ENCODE assay signal across 9 mouse cellular contexts in genomic region chr6:112494620-112495081, GRCm38 (mm10). TPM values are rescaled to one million over a fixed set of nuclear protein-coding genes. Genes with fewer than 3 reads are reported as not detected.
A peak's percentile ranks its signal among the peaks of the same experiment; 100 is the strongest.
DNase-seq lines count a peak whose midpoint lies in the region; ATAC-seq lines count a peak whose summit lies in the region.
"Had no signal": no experiment of that assay in that cellular context is flagged by ENCODE, and none has a peak within 500 bp of the region (broad histone marks: within the 10 kb centered on the region; RNA-seq: fewer than 3 reads in every experiment).

No protein-coding gene starts in this region.

- H3K4me2 ChIP-seq in hindbrain, embryonic 14.5 days (replicated peaks): no peak overlapping the region

- intact Hi-C loops in left cerebral cortex, postnatal 4 days (cut with DNase I): loop anchor here (5.0 kb wide), 1 partner anchor 198 kb away; no protein-coding TSS in a partner anchor

- WGBS in embryonic facial prominence, embryonic 10.5 days: 63% methylated on average over 10 of the region's 10 CpGs
- WGBS in hindbrain, embryonic 14.5 days: 57% methylated on average over 10 of the region's 10 CpGs

- no peaks in the 10 kb centered on the region for H3K36me3 ChIP-seq in embryonic facial prominence, embryonic 10.5 days (replicated peaks)
- H3K36me3 ChIP-seq in hindbrain, embryonic 14.5 days (replicated peaks; ENCODE audit: control insufficient read depth, insufficient read depth): no peaks in the 10 kb centered on the region

- peaks cover 32% of the 10 kb centered on the region for H3K4me1 ChIP-seq in embryonic facial prominence, embryonic 10.5 days
- peaks cover 11% of the 10 kb centered on the region; the same call in 1 of the 2 replicates for H3K4me1 ChIP-seq in hindbrain, embryonic 14.5 days (replicated peaks; ENCODE audit: control insufficient read depth, insufficient read depth, low read length)

- peaks cover 31% of the 10 kb centered on the region for H3K27me3 ChIP-seq in embryonic facial prominence, embryonic 10.5 days (replicated peaks; ENCODE audit: low read depth, poor library complexity, severe bottlenecking)
- H3K27me3 ChIP-seq in hindbrain, embryonic 14.5 days (ENCODE audit: control insufficient read depth, insufficient read depth, low read length): peaks cover 20% of the 10 kb centered on the region

- H3K9ac ChIP-seq in hindbrain, embryonic 14.5 days: no peak overlapping the region

- no peaks in the 10 kb centered on the region for H3K9me3 ChIP-seq in embryonic facial prominence, embryonic 10.5 days
- no peaks in the 10 kb centered on the region for H3K9me3 ChIP-seq in hindbrain, embryonic 14.5 days (ENCODE audit: control insufficient read depth, low read length)
- H3K9me3 ChIP-seq: megakaryocyte, embryonic 14.5 days had no signal

- no peak for ATAC-seq in hindbrain, embryonic 14.5 days (ENCODE audit: low FRiP score)

- H3K4me3 ChIP-seq in embryonic facial prominence, embryonic 10.5 days: no peak overlapping the region
- H3K4me3 ChIP-seq in hindbrain, embryonic 14.5 days (replicated peaks; ENCODE audit: low read length): no peak overlapping the region
- H3K4me3 ChIP-seq: megakaryocyte, embryonic 14.5 days had no signal

- DNase-seq in left cerebral cortex, postnatal 4 days: peak; percentile 38
- DNase-seq in left cerebral cortex, adult 11 months (ENCODE audit: low spot score): no peak
- peak; percentile 81 for DNase-seq in adrenal gland, postnatal 14 days
- peak; percentile 33 for DNase-seq in embryonic facial prominence, embryonic 10.5 days (ENCODE audit: low spot score)
- peak; percentile 65 to 75 for DNase-seq in kidney, postnatal 4 days
- no peak for DNase-seq in right cerebral cortex, postnatal 4 days
- DNase-seq in hindbrain, embryonic 14.5 days (ENCODE audit: low spot score): no peak
- DNase-seq: spleen, adult 18-20 months had no signal

- no peak overlapping the region; the same call in 1 of the 2 replicates for H3K27ac ChIP-seq in embryonic facial prominence, embryonic 10.5 days (replicated peaks)
- H3K27ac ChIP-seq in hindbrain, embryonic 14.5 days: no peak overlapping the region

RNA-seq across cellular contexts. Expression of gene Oxtr, which starts 4.9 kb away (rescaled TPM):
- total RNA-seq in left cerebral cortex, postnatal 4 days (2021): 1 to 10 TPM; 4.8 to 6.2 TPM
- 63.3 and 80.2 TPM in 2 replicates for total RNA-seq in adrenal gland, postnatal 14 days (2021)
- 0.03 and 0.06 TPM in 2 replicates for polyA plus RNA-seq in embryonic facial prominence, embryonic 10.5 days (2016; fragmentation: Nextera tagmentation; extraction: Ambion mirVana)
- polyA plus RNA-seq in hindbrain, embryonic 14.5 days (2014; fragmentation: Nextera tagmentation; extraction: Ambion mirVana): 1.6 and 1.9 TPM in 2 replicates

RNA-seq across cellular contexts. Expression of gene Cav3, which starts 35.3 kb away (rescaled TPM):
- total RNA-seq in left cerebral cortex, postnatal 4 days (2021): not detected
- not detected in 2 replicates for total RNA-seq in adrenal gland, postnatal 14 days (2021)
- polyA plus RNA-seq in embryonic facial prominence, embryonic 10.5 days (2016; fragmentation: Nextera tagmentation; extraction: Ambion mirVana): not detected in 2 replicates
- 0.17 and 0.18 TPM in 2 replicates for polyA plus RNA-seq in hindbrain, embryonic 14.5 days (2014; fragmentation: Nextera tagmentation; extraction: Ambion mirVana)

Comparison
In these comparisons a context has a peak if more than half of its experiments do, and no peak if none do; other contexts are left out.
1. DNase-seq: peak in left cerebral cortex, postnatal 4 days (single experiment), adrenal gland, postnatal 14 days (single experiment), embryonic facial prominence, embryonic 10.5 days (single experiment) and kidney, postnatal 4 days (2 of 2); none in left cerebral cortex, adult 11 months (single experiment), right cerebral cortex, postnatal 4 days (single experiment) and hindbrain, embryonic 14.5 days (single experiment).